Mouse (Mus musculus): Measurements from ENCODE around the gene Gde1. TPM values are rescaled to one million over a fixed set of nuclear protein-coding genes. Genes with fewer than 3 reads are reported as not detected.

Gde1 gene
- total and polyA plus RNA-seq, 3 experiments, result 19.8 to 51.1 (median 42.0) TPM

GRCm38 (mm10) chr7:118649328-118649727, 56.2 kb downstream of the Gde1 start:
- H3K4me3 ChIP-seq (ENCODE audit: low read depth, low read length), result no peak overlapping the region
- H3K4me1 ChIP-seq (ENCODE audit: insufficient read depth, low read depth, low read length), result no peaks in the 10 kb centered on the region
- no peak for ATAC-seq (ENCODE audit: extremely low read depth, insufficient number of reproducible peaks, low FRiP score, poor library complexity, severe bottlenecking)
- no peak for DNase-seq (ENCODE audit: low spot score)
- H3K36me3 ChIP-seq (replicated peaks), result no peaks in the 10 kb centered on the region
- TF ChIP-seq TAL1 (conservative IDR thresholded peaks at IDR 0.05; ENCODE audit: low read depth, low read length) (no peak), POLR2AphosphoS5 (IDR thresholded peaks at IDR 0.05; ENCODE audit: insufficient replicate concordance, low read depth, low read length) (no peak), GATA1 (IDR thresholded peaks at IDR 0.05; ENCODE audit: borderline replicate concordance, low read length) (no peak), GATA2 (IDR thresholded peaks at IDR 0.05; ENCODE audit: borderline replicate concordance, low read depth, low read length) (no peak), CTCF (IDR thresholded peaks at IDR 0.05; ENCODE audit: low read depth, low read length) (no peak)
- peaks cover 5% of the 10 kb centered on the region; the same call in 1 of the 2 replicates for H3K27me3 ChIP-seq (ENCODE audit: insufficient read depth, low read length)
- H3K9me3 ChIP-seq (replicated peaks), result no peaks in the 10 kb centered on the region

GRCm38 (mm10) chr7:118646237-118646636, 59.3 kb downstream of the Gde1 start:
- Histone ChIP-seq H3K4me3 (ENCODE audit: low read depth, low read length) (no peak overlapping the region), H3K36me3 (replicated peaks) (no peaks in the 10 kb centered on the region), H3K27me3 (ENCODE audit: insufficient read depth, low read length) (peaks cover 5% of the 10 kb centered on the region; the same call in 1 of the 2 replicates), H3K4me1 (ENCODE audit: insufficient read depth, low read depth, low read length) (no peaks in the 10 kb centered on the region), H3K9me3 (replicated peaks) (no peaks in the 10 kb centered on the region)
- ATAC-seq (ENCODE audit: extremely low read depth, insufficient number of reproducible peaks, low FRiP score, poor library complexity, severe bottlenecking), result no peak
- TF ChIP-seq TAL1 (conservative IDR thresholded peaks at IDR 0.05; ENCODE audit: low read depth, low read length) (no peak), POLR2AphosphoS5 (IDR thresholded peaks at IDR 0.05; ENCODE audit: insufficient replicate concordance, low read depth, low read length) (no peak), GATA2 (IDR thresholded peaks at IDR 0.05; ENCODE audit: borderline replicate concordance, low read depth, low read length) (no peak), GATA1 (IDR thresholded peaks at IDR 0.05; ENCODE audit: borderline replicate concordance, low read length) (no peak), CTCF (IDR thresholded peaks at IDR 0.05; ENCODE audit: low read depth, low read length) (no peak)
- no peak for DNase-seq (ENCODE audit: low spot score)

Other genes with a start within 250 kb of the Gde1 start
- gene Itpripl2, start 213.8 kb downstream of the Gde1 start, total RNA-seq (2014; fragmentation: Nextera tagmentation), result not detected in 2 replicates
- under 0.01 and 0.11 TPM in 2 replicates for gene Itpripl2, start 213.8 kb downstream of the Gde1 start, total RNA-seq (2017)
- gene Itpripl2, start 213.8 kb downstream of the Gde1 start, polyA plus RNA-seq (2012), result not detected in 2 replicates
- gene Coq7, start 172.4 kb downstream of the Gde1 start, total RNA-seq (2014; fragmentation: Nextera tagmentation), result 10.4 and 12.9 TPM in 2 replicates
- 29.4 and 32.3 TPM in 2 replicates for gene Coq7, start 172.4 kb downstream of the Gde1 start, total RNA-seq (2017)
- gene Coq7, start 172.4 kb downstream of the Gde1 start, polyA plus RNA-seq (2012), result 27.5 and 30.4 TPM in 2 replicates
- not detected in 2 replicates for gene Tmc7, start 121.0 kb downstream of the Gde1 start, total RNA-seq (2014; fragmentation: Nextera tagmentation)
- not detected in 2 replicates for gene Tmc7, start 121.0 kb downstream of the Gde1 start, total RNA-seq (2017)
- not detected in 2 replicates for gene Tmc7, start 121.0 kb downstream of the Gde1 start, polyA plus RNA-seq (2012)
- not detected in 2 replicates for gene Tmc5, start 108.5 kb downstream of the Gde1 start, total RNA-seq (2014; fragmentation: Nextera tagmentation)
- gene Tmc5, start 108.5 kb downstream of the Gde1 start, total RNA-seq (2017), result 0.11 TPM in 1 of 2 replicates, not detected in the other
- not detected in 2 replicates for gene Tmc5, start 108.5 kb downstream of the Gde1 start, polyA plus RNA-seq (2012)
- gene Ccp110, start 6.8 kb upstream of the Gde1 start, total RNA-seq (2014; fragmentation: Nextera tagmentation), result 22.7 and 23.7 TPM in 2 replicates
- gene Ccp110, start 6.8 kb upstream of the Gde1 start, total RNA-seq (2017), result 19.4 and 25.5 TPM in 2 replicates
- 0.91 and 0.99 TPM in 2 replicates for gene Ccp110, start 6.8 kb upstream of the Gde1 start, polyA plus RNA-seq (2012)
- 47.6 and 76.5 TPM in 2 replicates for gene Vps35l, start 34.4 kb upstream of the Gde1 start, total RNA-seq (2014; fragmentation: Nextera tagmentation)
- gene Vps35l, start 34.4 kb upstream of the Gde1 start, total RNA-seq (2017), result 75.6 and 77.1 TPM in 2 replicates
- 10.4 and 30.1 TPM in 2 replicates for gene Vps35l, start 34.4 kb upstream of the Gde1 start, polyA plus RNA-seq (2012)
- 1.7 TPM in 1 of 2 replicates, not detected in the other for gene Iqck, start 150.0 kb upstream of the Gde1 start, total RNA-seq (2014; fragmentation: Nextera tagmentation)
- gene Iqck, start 150.0 kb upstream of the Gde1 start, total RNA-seq (2017), result 0.93 and 1.3 TPM in 2 replicates
- 0.16 and 0.26 TPM in 2 replicates for gene Iqck, start 150.0 kb upstream of the Gde1 start, polyA plus RNA-seq (2012)
- 21.0 and 23.2 TPM in 2 replicates for gene Knop1, start 150.5 kb upstream of the Gde1 start, total RNA-seq (2014; fragmentation: Nextera tagmentation)
- 29.6 and 39.1 TPM in 2 replicates for gene Knop1, start 150.5 kb upstream of the Gde1 start, total RNA-seq (2017)
- gene Knop1, start 150.5 kb upstream of the Gde1 start, polyA plus RNA-seq (2012), result 9.0 and 11.2 TPM in 2 replicates